Mouse (Mus musculus): ENCODE measurements around the gene Ptpn3.

DNA sequence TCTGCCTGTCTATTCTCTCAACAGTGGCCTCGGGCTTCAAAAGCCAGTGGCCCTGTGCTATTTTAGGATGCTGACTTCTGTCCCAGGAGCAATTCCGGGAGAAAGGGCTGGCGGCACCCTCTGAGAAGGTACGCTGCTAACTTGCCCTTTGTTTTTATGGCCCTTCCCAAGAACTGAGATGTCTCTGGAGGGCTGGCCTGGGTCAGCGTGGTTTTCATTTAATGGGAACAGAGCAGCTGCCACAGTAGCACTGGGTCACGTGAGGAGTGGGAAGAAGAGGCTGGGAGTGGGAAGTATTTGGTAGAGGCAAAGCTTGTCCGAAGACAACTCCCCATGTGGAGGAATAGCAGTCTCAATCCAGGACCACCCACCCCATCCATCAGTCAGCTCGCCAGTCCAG lies 52.5 kb downstream of the Ptpn3 start:
- no peak for TF ChIP-seq POLR2A (IDR thresholded peaks at IDR 0.05; ENCODE audit: low read depth, low read length)
- no peak for TF ChIP-seq CTCF (IDR thresholded peaks at IDR 0.05; ENCODE audit: extremely low read depth, insufficient read length, insufficient replicate concordance, low read depth, low read length)
